Mouse (Mus musculus) stomach, postnatal 0 days (tissue): ENCODE results near the gene Dclk2.

ENCODE experiments used
- CTCF ChIP-seq: IDR thresholded peaks from 2 replicates; pipeline ENCODE4 v1.5.1; 2016; ENCODE audit warnings: antibody characterized with exemption, low read depth, mild to moderate bottlenecking, moderate library complexity
- EP300 ChIP-seq: optimal IDR thresholded peaks from 2 replicates; pipeline ENCODE3; 2016; ENCODE audit warnings: antibody characterized with exemption

GRCm38 (mm10) chr3:86884481-86884880 is 36.2 kb downstream of the Dclk2 start:
- no peak for TF ChIP-seq CTCF
- TF ChIP-seq EP300: no peak
